Mouse (Mus musculus) heart, adult 2 months (tissue): ENCODE results near the gene Tcf23. TPM values are rescaled to one million over a fixed set of nuclear protein-coding genes. Genes with fewer than 3 reads are reported as not detected.
"Not testable (repeated sequence)": the region's sequence is repeated elsewhere in the genome, so short reads cannot be mapped to it uniquely, and the experiment has no call there.

Experiments used
- DNase-seq, 2 experiments: peaks; one replicate each; pipeline ENCODE4 v3.0.0; 2021
- H3K27ac ChIP-seq: fragments of 200-600 bp; 2 replicates; pipeline ENCODE4 v1.8.1; 2022
- H3K27me3 ChIP-seq: fragments of 200-500 bp; 2 replicates; pipeline ENCODE4 v1.6.1; 2012; ENCODE audit warnings: mild to moderate bottlenecking, low read length, inconsistent platforms, mixed read lengths; ENCODE audit not compliant: control insufficient read depth, insufficient read depth
- H3K36me3 ChIP-seq: fragments of 200-500 bp; 2 replicates; pipeline ENCODE4 v1.6.1; 2012; ENCODE audit warnings: low read length, inconsistent platforms; ENCODE audit not compliant: control insufficient read depth, insufficient read depth
- H3K4me1 ChIP-seq: fragments of 200-500 bp; 2 replicates; pipeline ENCODE4 v1.6.1; 2011; ENCODE audit warnings: low read length; ENCODE audit not compliant: control insufficient read depth, insufficient read depth
- H3K4me3 ChIP-seq: fragments of 200-600 bp; 2 replicates; pipeline ENCODE4 v1.8.1; 2022
- H3K79me2 ChIP-seq: fragments of 200-500 bp; replicated peaks from 2 replicates; pipeline ENCODE4 v1.6.1; 2012; ENCODE audit warnings: mild to moderate bottlenecking, inconsistent platforms, low read length, moderate library complexity, mixed read lengths; ENCODE audit not compliant: control insufficient read depth, insufficient read depth
- H3K9ac ChIP-seq: fragments of 200-500 bp; 2 replicates; pipeline ENCODE4 v1.6.1; 2012; ENCODE audit warnings: low read depth, mild to moderate bottlenecking, control low read depth, inconsistent platforms, low read length, mixed read lengths
- CTCF ChIP-seq: fragments of 200-600 bp; IDR thresholded peaks from 2 replicates; pipeline ENCODE4 v1.8.1; 2022; ENCODE audit warnings: antibody characterized with exemption, mild to moderate bottlenecking, moderate library complexity
- EP300 ChIP-seq: fragments of 200-500 bp; IDR thresholded peaks from 2 replicates; pipeline ENCODE4 v1.6.1; 2011; ENCODE audit warnings: low read depth, low read length, control low read depth; ENCODE audit not compliant: insufficient read depth
- POLR2A ChIP-seq: fragments of 200-500 bp; IDR thresholded peaks from 2 replicates; pipeline ENCODE4 v1.6.1; 2011; ENCODE audit warnings: mild to moderate bottlenecking, low read depth, low read length, control low read depth; ENCODE audit not compliant: insufficient read depth
- WGBS: fragments of 180-500 bp; shearing (Covaris S2); methylation state at CpG from one replicate; pipeline ENCODE4 v1.1.7; 2018; 5-methylcytosine and 5-hydroxymethylcytosine counted together
- intact Hi-C: fragments of 180-260 bp; cut with DNase I; formaldehyde crosslinking; loops from one replicate; pipeline ENCODE4 v1.15.1; 2025
- polyA plus RNA-seq: library from polyadenylated mRNA; depleted of rRNA; stranded (reverse); fragments of >200 nt; gene quantifications from 2 replicates; pipeline ENCODE4 v1.2.3, GENCODE M21; 2012
- total RNA-seq, 2 experiments: library from RNA; stranded (reverse); gene quantifications; 2 replicates each; pipeline ENCODE4 v1.2.3; 2021

Gene Tcf23
- total and polyA plus RNA-seq, 3 experiments: 0.57 to 1.6 (median 1.6) TPM

DNA sequence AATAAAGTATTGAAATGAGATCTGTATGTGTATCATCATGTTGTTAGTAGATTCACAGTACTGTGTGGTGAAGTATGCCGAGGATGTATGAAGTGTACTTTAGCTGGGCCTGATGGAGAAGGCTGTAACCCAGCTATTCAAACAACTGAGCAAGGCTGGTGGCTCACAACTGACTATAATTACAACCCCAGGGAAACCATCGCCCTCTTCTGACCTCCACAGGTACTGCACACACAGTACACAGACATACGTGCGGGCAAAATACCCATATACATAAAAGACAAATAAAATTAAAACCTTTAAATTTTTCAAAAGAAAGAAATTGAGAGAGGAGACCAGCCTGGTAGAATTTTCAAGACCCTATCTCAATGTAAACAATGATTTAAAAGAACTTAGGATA is 33.1 kb downstream of the Tcf23 start:
- no peak overlapping the region for H3K4me3 ChIP-seq
- no peaks in the 10 kb centered on the region for H3K36me3 ChIP-seq
- H3K4me1 ChIP-seq: no peaks in the 10 kb centered on the region; the same call in 1 of the 2 replicates
- intact Hi-C loops: no loop called here
- no peak for TF ChIP-seq EP300
- TF ChIP-seq CTCF: peak; percentile 42
- no peak for TF ChIP-seq POLR2A
- no peak for DNase-seq
- no peak overlapping the region for H3K27ac ChIP-seq
- H3K79me2 ChIP-seq: no peaks in the 10 kb centered on the region
- no peak overlapping the region for H3K9ac ChIP-seq
- WGBS: 82% methylated on average over 4 of the region's 4 CpGs
- H3K27me3 ChIP-seq: no peaks in the 10 kb centered on the region

DNA sequence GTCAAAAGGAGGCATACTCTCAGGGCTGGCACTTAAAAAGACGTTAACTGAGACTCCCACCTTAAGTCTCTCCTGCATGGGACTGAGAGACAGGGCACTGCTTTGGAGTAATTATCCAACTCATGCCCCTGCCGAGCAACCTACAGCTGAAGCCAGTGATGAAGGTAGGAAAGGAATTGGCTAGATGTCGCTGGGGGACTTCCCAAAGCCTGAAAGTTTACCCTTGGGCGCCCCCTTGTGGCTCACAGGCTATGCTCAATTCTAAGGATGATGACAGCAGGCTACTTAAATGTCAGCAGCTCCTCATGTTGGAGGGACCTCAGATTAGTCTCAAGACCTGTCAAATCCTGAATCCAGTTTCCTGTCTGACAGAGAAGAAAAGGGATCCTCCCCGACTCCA is 35.7 kb downstream of the Tcf23 start:
- 2% methylated on average over 5 of the region's 5 CpGs for WGBS
- Histone ChIP-seq H3K4me1 (no peaks in the 10 kb centered on the region; the same call in 1 of the 2 replicates), H3K27me3 (no peaks in the 10 kb centered on the region), H3K9ac (no peak overlapping the region), H3K27ac (no peak overlapping the region), H3K36me3 (no peaks in the 10 kb centered on the region), H3K79me2 (no peaks in the 10 kb centered on the region), H3K4me3 (no peak overlapping the region)
- intact Hi-C loops: no loop called here
- DNase-seq: peak; percentile 82 to 91
- TF ChIP-seq POLR2A (no peak), CTCF (peak; percentile 97), EP300 (0 out of 2 replicates have a peak, but pooled peaks have one; percentile 45)

DNA sequence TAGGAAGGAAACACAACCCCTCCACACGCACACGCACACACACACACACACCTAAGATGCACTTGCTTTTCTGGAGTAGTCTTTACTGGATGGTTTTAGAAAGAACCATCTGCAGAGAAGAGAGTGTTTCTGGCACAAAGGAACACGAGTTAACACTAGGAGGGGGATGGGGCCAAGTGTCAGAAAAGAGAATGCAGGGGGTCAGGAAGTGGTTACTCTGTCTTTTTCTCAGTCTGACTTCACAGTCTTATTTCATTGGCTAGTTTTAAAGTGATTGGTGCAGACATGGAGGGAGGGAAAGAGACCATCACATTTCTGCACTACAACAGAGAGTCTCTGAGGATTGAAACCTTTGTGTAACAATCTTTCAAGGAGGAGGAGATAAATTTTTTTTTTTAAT is 44.3 kb downstream of the Tcf23 start:
- Histone ChIP-seq H3K27ac (no peak overlapping the region), H3K27me3 (no peaks in the 10 kb centered on the region), H3K36me3 (no peaks in the 10 kb centered on the region), H3K4me1 (no peaks in the 10 kb centered on the region), H3K79me2 (no peaks in the 10 kb centered on the region), H3K9ac (no peak overlapping the region), H3K4me3 (no peak overlapping the region)
- DNase-seq: no peak
- WGBS: 67% methylated on average over 3 of the region's 3 CpGs
- no peak for TF ChIP-seq POLR2A
- no peak for TF ChIP-seq CTCF
- TF ChIP-seq EP300: no peak
- intact Hi-C loops: no loop called here

DNA sequence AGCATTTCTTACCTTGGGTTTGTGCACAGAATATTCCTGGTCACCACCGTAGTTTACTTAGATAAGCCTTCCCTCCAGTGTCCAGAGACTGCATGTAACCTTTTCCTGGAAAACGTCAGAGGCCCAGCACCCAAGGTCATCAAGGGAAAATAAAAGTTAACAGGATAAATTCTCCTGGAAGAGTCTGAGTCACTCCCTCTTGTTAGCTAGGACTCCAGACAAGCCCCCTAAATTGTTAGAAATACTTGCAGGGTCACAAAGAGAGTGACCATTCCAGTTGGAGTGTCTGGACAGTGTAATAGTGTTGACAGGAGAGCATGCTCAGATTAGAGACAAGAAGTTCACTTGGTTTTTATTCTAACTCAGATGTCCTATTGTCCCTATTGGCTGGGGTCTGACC is 47.5 kb downstream of the Tcf23 start:
- Histone ChIP-seq H3K4me1 (no peaks in the 10 kb centered on the region), H3K27me3 (no peaks in the 10 kb centered on the region), H3K36me3 (no peaks in the 10 kb centered on the region), H3K4me3 (no peak overlapping the region), H3K79me2 (no peaks in the 10 kb centered on the region), H3K9ac (no peak overlapping the region), H3K27ac (no peak overlapping the region)
- no peak for TF ChIP-seq CTCF
- intact Hi-C loops: no loop called here
- no peak for DNase-seq
- 16% methylated on average over 2 of the region's 2 CpGs for WGBS

DNA sequence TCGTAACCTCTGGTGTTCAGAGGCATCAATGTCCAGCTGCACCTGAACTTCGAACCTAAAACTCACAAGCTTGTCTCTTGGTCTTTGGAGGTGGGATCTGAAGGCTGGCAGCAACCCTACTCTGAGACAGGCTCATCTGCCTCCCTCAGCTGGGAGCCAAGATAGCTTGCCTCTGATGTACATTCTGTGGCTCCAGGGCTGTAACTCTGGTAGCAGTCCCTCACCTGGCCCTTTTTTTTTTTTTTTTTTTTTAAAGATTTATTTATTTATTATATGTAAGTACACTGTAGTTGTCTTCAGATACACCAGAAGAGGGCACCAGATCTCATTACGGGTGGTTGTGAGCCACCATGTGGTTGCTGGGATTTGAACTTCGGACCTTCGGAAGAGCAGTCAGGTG is 53.3 kb downstream of the Tcf23 start:
- H3K27me3 ChIP-seq, H3K36me3 ChIP-seq, H3K79me2 ChIP-seq, H3K4me3 ChIP-seq, DNase-seq, H3K27ac ChIP-seq, H3K9ac ChIP-seq, H3K4me1 ChIP-seq, intact Hi-C loops: not testable (repeated sequence)
- 84% methylated on average over 5 of the region's 5 CpGs for WGBS

DNA sequence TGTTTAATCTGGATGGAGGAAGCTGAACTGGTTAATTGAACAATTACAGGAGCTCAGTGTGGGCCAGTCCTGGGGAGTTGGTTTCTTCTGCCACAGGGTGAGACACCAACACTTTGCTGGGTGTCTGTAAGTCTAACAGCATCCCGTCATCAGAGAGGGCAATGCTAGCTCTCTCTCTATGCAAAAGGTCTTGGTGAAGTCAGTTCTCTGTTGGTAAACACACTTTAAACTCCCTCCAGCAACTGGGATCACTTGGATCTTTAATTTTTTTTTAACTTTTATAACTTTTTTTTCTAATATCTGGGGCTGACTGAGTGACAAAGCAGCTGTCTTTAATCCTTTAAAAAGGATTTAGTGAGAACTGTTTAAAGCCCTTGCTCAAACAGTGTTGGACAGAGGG is 54.2 kb downstream of the Tcf23 start:
- TF ChIP-seq CTCF (no peak), POLR2A (no peak), EP300 (no peak)
- Histone ChIP-seq H3K79me2 (no peaks in the 10 kb centered on the region), H3K9ac (no peak overlapping the region)

DNA sequence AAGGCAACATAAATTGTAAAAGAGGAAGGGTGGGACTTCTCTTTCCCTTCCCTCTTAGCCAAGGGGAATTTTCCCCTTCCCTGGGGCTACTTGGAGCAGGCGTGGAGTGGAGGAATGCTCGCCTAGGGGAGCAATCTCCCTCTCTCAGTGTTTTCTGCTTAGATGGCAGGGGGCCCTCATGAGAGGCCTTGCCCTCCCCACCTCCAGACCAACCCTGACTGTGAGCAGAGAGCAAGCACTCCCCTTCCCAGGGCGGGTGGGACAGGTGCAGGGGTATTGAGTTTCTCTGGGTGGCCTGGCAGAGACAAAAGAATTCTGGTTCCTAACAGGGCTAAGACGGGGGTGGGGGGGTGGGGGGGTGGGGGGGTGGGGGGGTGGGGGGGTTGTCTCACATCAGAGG is 54.8 kb downstream of the Tcf23 start:
- no peaks in the 10 kb centered on the region for H3K79me2 ChIP-seq
- intact Hi-C loops: no loop called here
- no peaks in the 10 kb centered on the region for H3K36me3 ChIP-seq
- 34% methylated on average over 4 of the region's 4 CpGs for WGBS
- TF ChIP-seq EP300 (no peak), CTCF (no peak), POLR2A (no peak)
- DNase-seq: no peak
- no peak overlapping the region for H3K27ac ChIP-seq
- H3K4me3 ChIP-seq: no peak overlapping the region
- H3K9ac ChIP-seq: no peak overlapping the region
- no peaks in the 10 kb centered on the region; the same call in 1 of the 2 replicates for H3K4me1 ChIP-seq
- no peaks in the 10 kb centered on the region for H3K27me3 ChIP-seq

More for the DNA sequence above, 54.2 kb downstream of the Tcf23 start:
- 78% methylated on average over 1 of the region's 1 CpGs for WGBS
- intact Hi-C loops: no loop called here
- no peaks in the 10 kb centered on the region for H3K36me3 ChIP-seq
- H3K4me1 ChIP-seq: no peaks in the 10 kb centered on the region; the same call in 1 of the 2 replicates
- no peaks in the 10 kb centered on the region for H3K27me3 ChIP-seq
- no peak overlapping the region for H3K4me3 ChIP-seq
- DNase-seq: no peak
- H3K27ac ChIP-seq: no peak overlapping the region
